Mouse (Mus musculus) brown adipose tissue, adult 24 weeks (tissue): Measurements from ENCODE around the gene Tepsin. TPM values are rescaled to one million over a fixed set of nuclear protein-coding genes. Genes with fewer than 3 reads are reported as not detected.

Experiments used
- H3K27ac ChIP-seq: fragments of 200-500 bp; replicated peaks from 2 replicates; pipeline ENCODE4 v1.5.1; 2012; ENCODE audit warnings: low read depth, mild to moderate bottlenecking, low read length
- H3K4me1 ChIP-seq: fragments of 200-500 bp; 2 replicates; pipeline ENCODE4 v1.6.1; 2012; ENCODE audit warnings: low read length, mixed read lengths; ENCODE audit not compliant: control insufficient read depth, insufficient read depth, insufficient read length
- H3K4me3 ChIP-seq: fragments of 200-500 bp; 2 replicates; pipeline ENCODE4 v1.5.1; 2012; ENCODE audit warnings: low read depth, mild to moderate bottlenecking, low read length, moderate library complexity; ENCODE audit not compliant: insufficient read depth
- polyA plus RNA-seq: library from polyadenylated mRNA; stranded (reverse); fragments of >200 nt; gene quantifications from 2 replicates; pipeline ENCODE4 v1.2.4, GENCODE M21; 2012; ENCODE audit not compliant: missing spikeins, insufficient read depth, insufficient read length

The Tepsin gene
- polyA plus RNA-seq, 1 experiment, result 4.8 TPM

DNA sequence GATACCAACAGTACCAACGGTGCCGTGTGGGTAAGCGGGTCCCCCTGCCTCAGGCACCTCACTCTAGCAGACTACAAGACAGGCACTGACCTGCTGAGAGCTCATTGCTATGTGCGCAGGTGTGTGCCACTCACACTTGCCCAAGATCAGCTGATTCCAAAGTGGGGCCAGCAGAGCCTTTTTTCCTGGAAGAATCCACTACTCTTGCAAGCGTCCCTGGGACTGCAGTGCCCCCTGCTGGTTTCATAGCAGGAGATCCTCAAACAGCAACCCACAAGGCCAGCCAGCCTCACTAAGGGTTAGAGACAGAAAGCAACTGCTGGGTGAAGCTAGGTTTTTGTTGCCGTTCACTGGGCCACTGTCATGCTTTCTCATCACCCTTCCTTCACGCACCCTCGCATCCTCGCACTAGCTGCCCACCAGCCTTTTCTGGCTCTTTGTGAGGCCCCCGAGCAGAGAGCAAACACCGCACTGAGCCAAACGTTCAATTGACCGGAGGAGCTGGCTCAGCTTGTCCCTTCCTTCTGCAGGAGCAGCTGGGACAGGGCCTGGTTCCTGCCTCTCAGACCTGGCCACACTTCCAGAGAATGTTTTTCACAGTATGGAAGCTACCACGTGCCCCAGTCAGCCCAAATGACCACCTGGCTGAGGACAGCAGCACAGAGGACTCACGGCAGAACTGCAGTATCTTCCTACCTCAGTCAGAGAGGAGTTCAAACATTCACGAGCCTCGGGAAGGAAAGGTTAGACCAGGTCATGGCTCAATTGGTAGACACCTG lies 22.3 kb upstream of the Tepsin start:
- H3K27ac ChIP-seq, result no peak overlapping the region
- no peak overlapping the region for H3K4me3 ChIP-seq
- no peaks in the 10 kb centered on the region for H3K4me1 ChIP-seq

DNA sequence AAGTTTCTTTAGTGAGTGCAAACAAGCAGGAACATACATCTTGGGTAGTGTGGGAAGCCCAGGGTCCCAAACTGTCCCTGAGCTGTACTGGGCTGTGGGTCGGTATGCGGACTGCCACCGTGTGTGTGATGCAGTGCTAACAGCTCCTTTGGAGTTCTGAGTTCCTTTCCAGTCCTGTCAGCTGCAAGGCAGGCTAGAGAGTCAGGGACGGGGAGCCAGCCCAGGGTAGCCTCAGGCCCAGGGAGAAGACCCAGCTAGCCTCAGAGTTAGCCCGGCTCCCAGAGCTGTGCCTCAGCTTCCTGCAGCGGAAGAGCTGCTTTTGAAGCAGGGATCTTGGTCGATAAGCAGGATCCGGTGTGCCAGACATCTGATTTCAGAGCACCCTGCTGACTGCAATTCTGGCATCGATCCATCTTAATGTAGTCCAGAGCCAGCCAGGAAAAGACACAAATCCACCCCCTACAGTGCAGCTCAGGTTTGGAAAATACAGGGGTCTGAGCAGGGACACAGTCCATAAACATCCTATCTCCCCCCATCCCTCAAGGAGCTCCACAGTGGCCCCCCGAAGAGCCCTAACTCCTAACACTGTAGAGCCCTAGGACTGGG lies 21.5 kb upstream of the Tepsin start:
- Histone ChIP-seq H3K4me1 (no peaks in the 10 kb centered on the region), H3K4me3 (no peak overlapping the region), H3K27ac (no peak overlapping the region)

DNA sequence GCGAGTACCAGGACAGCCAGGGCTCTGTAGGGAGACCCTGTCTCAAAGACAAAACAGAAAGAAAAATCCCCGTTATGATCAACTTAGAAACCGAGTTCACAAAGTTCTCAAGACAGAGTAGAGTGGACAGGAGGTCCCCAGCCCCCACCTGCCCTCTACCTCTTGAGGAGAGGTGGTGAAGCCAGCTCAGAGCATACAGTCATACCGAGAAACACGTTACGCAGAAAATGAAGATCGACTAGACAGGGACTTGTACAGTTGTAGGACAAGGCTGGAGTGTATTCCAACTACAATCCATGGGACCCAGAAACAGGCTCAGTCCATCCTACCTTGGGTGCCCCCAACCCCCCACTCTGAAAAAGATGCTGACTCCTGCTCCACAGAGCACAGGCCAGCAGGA lies 20.6 kb upstream of the Tepsin start:
- no peak overlapping the region for H3K27ac ChIP-seq
- no peaks in the 10 kb centered on the region for H3K4me1 ChIP-seq
- no peak overlapping the region for H3K4me3 ChIP-seq

GRCm38 (mm10) chr11:120117626-120118025 lies 19.1 kb upstream of the Tepsin start:
- Histone ChIP-seq H3K4me3 (no peak overlapping the region), H3K27ac (no peak overlapping the region), H3K4me1 (no peaks in the 10 kb centered on the region)

- H3K27ac ChIP-seq, result no peak overlapping the region
- no peaks in the 10 kb centered on the region for H3K4me1 ChIP-seq
- no peak overlapping the region for H3K4me3 ChIP-seq
These were observed 16.1 kb upstream of the Tepsin start for GRCm38 (mm10) chr11:120114488-120115215.

GRCm38 (mm10) chr11:120112136-120112535 lies 13.6 kb upstream of the Tepsin start:
- H3K4me1 ChIP-seq, result no peaks in the 10 kb centered on the region
- H3K27ac ChIP-seq, result no peak overlapping the region
- no peak overlapping the region for H3K4me3 ChIP-seq

GRCm38 (mm10) chr11:120111033-120111432 lies 12.5 kb upstream of the Tepsin start:
- H3K27ac ChIP-seq, result no peak overlapping the region
- no peaks in the 10 kb centered on the region for H3K4me1 ChIP-seq
- H3K4me3 ChIP-seq, result no peak overlapping the region

GRCm38 (mm10) chr11:120110554-120110953 lies 12.0 kb upstream of the Tepsin start:
- Histone ChIP-seq H3K4me1 (no peaks in the 10 kb centered on the region), H3K4me3 (no peak overlapping the region), H3K27ac (no peak overlapping the region)

GRCm38 (mm10) chr11:120109558-120110210 lies 11.2 kb upstream of the Tepsin start:
- no peak overlapping the region for H3K27ac ChIP-seq
- H3K4me3 ChIP-seq, result no peak overlapping the region
- H3K4me1 ChIP-seq, result no peaks in the 10 kb centered on the region

DNA sequence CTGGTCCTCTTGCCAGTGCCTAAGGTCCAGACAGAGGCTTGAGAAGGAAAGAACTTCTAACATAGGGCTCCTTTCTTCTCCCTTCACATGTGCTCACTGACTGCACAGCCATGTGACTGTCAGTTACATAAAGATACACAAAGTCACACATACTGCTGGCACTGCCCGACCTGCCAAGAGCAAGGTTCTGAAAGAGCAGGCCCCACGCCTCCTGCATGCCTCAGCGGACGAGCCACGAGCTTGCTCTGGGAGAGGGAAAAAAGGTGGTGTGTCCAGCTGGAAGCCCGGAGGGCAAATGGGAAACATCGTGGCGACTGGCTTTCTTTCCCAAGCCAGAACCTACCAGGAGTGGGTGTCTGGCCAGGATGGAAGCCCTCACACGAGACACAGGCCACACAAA lies 9.3 kb upstream of the Tepsin start:
- H3K4me1 ChIP-seq, result no peaks in the 10 kb centered on the region
- no peak overlapping the region for H3K4me3 ChIP-seq
- no peak overlapping the region for H3K27ac ChIP-seq

DNA sequence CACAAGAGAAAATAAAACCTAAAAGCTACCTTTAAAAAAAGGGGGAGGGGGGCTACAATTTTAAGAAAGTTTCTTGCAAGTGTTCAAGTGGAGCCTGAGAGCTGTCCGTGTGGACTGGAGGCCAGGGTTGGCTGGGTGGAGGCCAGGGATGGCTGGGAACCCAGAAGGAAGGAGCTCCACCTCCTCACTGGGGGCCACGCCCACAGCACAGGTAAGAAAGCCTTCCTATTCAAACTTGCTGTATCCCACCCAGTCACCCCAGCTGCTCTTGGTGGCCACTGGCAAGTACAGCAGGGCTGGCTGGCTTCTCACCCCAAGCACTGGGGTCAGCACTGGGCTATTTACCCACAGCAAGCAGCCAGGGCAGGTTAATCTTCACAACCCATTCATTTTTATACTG lies 8.5 kb upstream of the Tepsin start:
- H3K4me1 ChIP-seq, result no peaks in the 10 kb centered on the region
- no peak overlapping the region for H3K27ac ChIP-seq
- H3K4me3 ChIP-seq, result no peak overlapping the region

- Histone ChIP-seq H3K4me3 (no peak overlapping the region), H3K27ac (no peak overlapping the region), H3K4me1 (no peaks in the 10 kb centered on the region)
These were observed 5.0 kb upstream of the Tepsin start for GRCm38 (mm10) chr11:120103431-120103997.

GRCm38 (mm10) chr11:120101036-120101435 lies 2.5 kb upstream of the Tepsin start:
- Histone ChIP-seq H3K27ac (0 out of 2 replicates have a peak overlapping the region, but pooled peaks have one; percentile 35), H3K4me3 (no peak overlapping the region), H3K4me1 (peaks cover 3% of the 10 kb centered on the region; the same call in 1 of the 2 replicates)

DNA sequence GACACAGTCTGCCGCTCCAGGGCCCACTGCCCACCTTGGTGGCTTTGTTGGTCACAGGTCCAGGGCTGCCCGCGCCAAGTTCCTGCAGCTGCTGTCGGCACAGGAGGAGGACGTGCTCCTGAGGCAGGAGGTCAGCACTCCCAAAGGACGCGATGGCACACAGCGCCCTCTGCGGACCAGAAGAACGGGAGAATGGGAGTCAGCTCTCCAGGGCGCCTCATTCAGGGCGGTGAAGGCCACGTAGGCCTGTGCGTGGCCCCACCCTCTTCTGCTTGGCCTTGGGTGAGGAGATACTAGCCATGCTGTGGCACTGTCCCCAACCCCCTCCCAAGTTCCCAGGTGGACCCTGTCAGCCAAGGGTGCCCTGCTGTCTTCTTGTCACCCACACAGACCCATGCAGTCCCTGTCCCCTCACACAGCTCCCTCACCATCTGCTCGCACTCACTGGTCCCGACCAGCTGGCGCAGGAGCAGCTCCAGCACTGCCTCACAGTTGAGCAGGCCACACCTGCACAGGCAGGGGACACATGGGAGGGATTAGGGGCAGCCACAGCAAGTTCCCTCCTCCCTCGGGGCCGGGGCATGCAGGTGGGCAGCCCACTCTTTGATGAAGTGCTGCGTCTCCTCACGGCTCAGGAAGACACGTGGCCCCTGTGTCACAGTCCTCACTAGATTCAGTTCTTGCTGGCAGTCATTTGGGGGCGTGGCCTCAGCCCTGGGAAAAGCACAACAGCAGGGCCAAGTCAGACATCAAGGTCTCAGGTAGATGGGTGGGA lies 5.5 kb downstream of the Tepsin start:
- Histone ChIP-seq H3K4me1 (peaks cover 6% of the 10 kb centered on the region; the same call in 1 of the 2 replicates), H3K4me3 (no peak overlapping the region), H3K27ac (no peak overlapping the region)
